Mouse (Mus musculus) liver, adult 2 months (tissue): ENCODE data around the gene Eif2d. TPM values are rescaled to one million over a fixed set of nuclear protein-coding genes. Genes with fewer than 3 reads are reported as not detected.

Experiments
- DNase-seq: peaks from one replicate; pipeline ENCODE4 v3.0.0-alpha.2; 2011; ENCODE audit warnings: low read depth, low spot score; ENCODE audit errors: extremely low read depth
- H3K27ac ChIP-seq: fragments of 200-500 bp; replicated peaks from 2 replicates; pipeline ENCODE4 v1.5.1; 2012; ENCODE audit warnings: low read depth, mild to moderate bottlenecking, control low read depth, inconsistent platforms, low read length; ENCODE audit not compliant: insufficient read depth
- H3K27me3 ChIP-seq: fragments of 200-500 bp; 2 replicates; pipeline ENCODE4 v1.6.1; 2012; ENCODE audit warnings: mild to moderate bottlenecking, moderate library complexity, low read length, inconsistent platforms; ENCODE audit not compliant: control insufficient read depth, insufficient read depth
- H3K36me3 ChIP-seq: fragments of 200-500 bp; 2 replicates; pipeline ENCODE4 v1.6.1; 2012; ENCODE audit warnings: low read length, inconsistent platforms; ENCODE audit not compliant: control insufficient read depth, insufficient read depth
- H3K4me1 ChIP-seq: fragments of 200-500 bp; 2 replicates; pipeline ENCODE4 v1.6.1; 2011; ENCODE audit warnings: low read length; ENCODE audit not compliant: control insufficient read depth, insufficient read depth
- H3K4me3 ChIP-seq: fragments of 200-500 bp; 2 replicates; pipeline ENCODE4 v1.5.1; 2011; ENCODE audit warnings: low read depth, mild to moderate bottlenecking, control low read depth, low read length, moderate library complexity; ENCODE audit not compliant: insufficient read depth
- H3K79me2 ChIP-seq: fragments of 200-500 bp; 2 replicates; pipeline ENCODE4 v1.6.1; 2012; ENCODE audit warnings: inconsistent platforms, mild to moderate bottlenecking, low read length, moderate library complexity; ENCODE audit not compliant: control insufficient read depth, insufficient read depth
- H3K9ac ChIP-seq: fragments of 200-500 bp; 2 replicates; pipeline ENCODE4 v1.6.1; 2012; ENCODE audit warnings: low read depth, mild to moderate bottlenecking, control low read depth, inconsistent platforms, low read length
- CTCF ChIP-seq: fragments of 200-500 bp; IDR thresholded peaks from 2 replicates; pipeline ENCODE4 v1.5.1; 2011; ENCODE audit warnings: low read depth, low read length, control low read depth
- POLR2A ChIP-seq: fragments of 200-500 bp; IDR thresholded peaks from 2 replicates; pipeline ENCODE4 v1.6.1; 2011; ENCODE audit warnings: low read length, control low read depth; ENCODE audit not compliant: insufficient read depth; ENCODE audit errors: extremely low read depth
- WGBS: fragments of 180-500 bp; shearing (Covaris S2); methylation state at CpG from one replicate; pipeline ENCODE4 v1.1.7; 2018; 5-methylcytosine and 5-hydroxymethylcytosine counted together
- polyA plus RNA-seq: library from polyadenylated mRNA; depleted of rRNA; stranded (reverse); fragments of >200 nt; gene quantifications from 2 replicates; pipeline ENCODE4 v1.2.3, GENCODE M21; 2012
- total RNA-seq: library from RNA; depleted of rRNA; stranded (reverse); fragments of >200 nt; gene quantifications from 2 replicates; pipeline ENCODE4 v1.2.3, GENCODE M21; 2014

The Eif2d gene
- total and polyA plus RNA-seq, 2 experiments, result 20.9 to 28.9 TPM

DNA sequence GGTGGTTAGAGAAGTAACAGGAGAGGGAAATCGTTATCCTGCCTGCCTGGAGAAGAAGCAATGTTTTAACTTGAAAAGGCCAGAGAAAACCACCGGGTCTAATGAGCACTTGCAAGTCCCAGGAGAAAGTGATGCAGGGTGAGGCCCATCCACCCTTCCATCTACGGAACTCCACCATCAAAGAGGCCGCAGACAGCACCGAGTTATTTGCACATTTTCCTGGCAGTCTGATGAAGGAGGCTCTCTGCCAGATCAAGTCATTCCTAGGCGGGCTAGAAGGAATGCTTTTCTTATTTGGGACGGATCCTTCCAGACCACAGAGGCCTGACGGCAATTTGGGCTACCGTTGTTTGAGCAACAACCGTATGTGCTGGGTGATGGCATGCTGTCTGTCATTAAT, 47.6 kb downstream of the Eif2d start:
- H3K9ac ChIP-seq, result no peak overlapping the region
- no peaks in the 10 kb centered on the region; the same call in 1 of the 2 replicates for H3K79me2 ChIP-seq
- H3K4me1 ChIP-seq, result peaks cover 8% of the 10 kb centered on the region
- no peak overlapping the region for H3K4me3 ChIP-seq
- H3K27me3 ChIP-seq, result no peaks in the 10 kb centered on the region
- 83% methylated on average over 10 of the region's 10 CpGs for WGBS
- TF ChIP-seq POLR2A, result no peak
- no peak for TF ChIP-seq CTCF
- DNase-seq, result no peak
- no peak overlapping the region for H3K27ac ChIP-seq
- no peaks in the 10 kb centered on the region for H3K36me3 ChIP-seq

DNA sequence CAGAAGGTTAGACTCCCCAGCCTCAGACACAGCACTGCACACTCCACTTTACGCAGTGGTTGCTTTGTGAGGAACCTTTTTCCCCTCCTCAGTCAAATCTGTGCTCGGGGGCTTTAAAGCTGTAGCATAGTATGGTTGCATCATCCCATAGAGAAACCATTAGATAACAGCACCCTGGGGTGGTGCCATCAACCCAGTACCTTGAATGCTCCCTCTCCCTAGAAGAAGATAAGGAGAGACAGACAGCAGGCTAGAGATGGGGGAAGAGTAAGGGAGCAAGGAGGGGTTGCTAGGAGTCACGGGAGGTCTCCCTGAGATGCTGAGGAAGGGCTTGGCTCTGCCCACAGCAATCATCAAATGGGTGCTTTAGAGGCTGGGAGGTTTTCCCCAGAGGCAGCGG, 48.4 kb downstream of the Eif2d start:
- H3K36me3 ChIP-seq, result no peaks in the 10 kb centered on the region
- no peak overlapping the region for H3K4me3 ChIP-seq
- no peaks in the 10 kb centered on the region for H3K27me3 ChIP-seq
- H3K4me1 ChIP-seq, result peaks cover 9% of the 10 kb centered on the region
- 74% methylated on average over 4 of the region's 4 CpGs for WGBS
- no peak overlapping the region for H3K9ac ChIP-seq
- no peak overlapping the region for H3K27ac ChIP-seq
- no peaks in the 10 kb centered on the region; the same call in 1 of the 2 replicates for H3K79me2 ChIP-seq
- TF ChIP-seq CTCF (no peak), POLR2A (no peak)
- no peak for DNase-seq

- no peak for DNase-seq
- Histone ChIP-seq H3K27ac (no peak overlapping the region), H3K79me2 (no peaks in the 10 kb centered on the region; the same call in 1 of the 2 replicates), H3K36me3 (no peaks in the 10 kb centered on the region), H3K4me1 (peaks cover 11% of the 10 kb centered on the region), H3K9ac (no peak overlapping the region), H3K4me3 (no peak overlapping the region), H3K27me3 (no peaks in the 10 kb centered on the region)
- WGBS, result 86% methylated on average over 8 of the region's 8 CpGs
- no peak for TF ChIP-seq CTCF
- no peak for TF ChIP-seq POLR2A
Measured at GRCm38 (mm10) chr1:131204461-131204860, 51.5 kb downstream of the Eif2d start.

DNA sequence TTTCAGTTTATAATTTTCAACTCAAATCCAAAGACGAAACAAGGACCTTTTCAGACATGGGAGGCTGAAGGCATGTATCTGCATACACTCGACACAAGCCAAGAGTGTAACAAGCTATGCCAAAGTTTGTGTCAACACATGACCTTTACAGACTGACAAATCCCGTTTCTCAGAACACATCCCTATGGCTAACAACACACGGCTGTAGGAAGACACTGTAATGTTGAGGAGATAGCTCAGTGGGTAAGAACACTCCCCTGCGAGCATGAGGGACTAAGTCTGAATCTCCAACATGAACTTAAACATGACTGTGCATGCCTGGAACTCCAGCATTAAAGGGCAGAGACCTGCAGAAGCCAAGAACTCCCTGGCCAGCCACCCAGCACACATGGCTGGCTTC, 53.4 kb downstream of the Eif2d start:
- WGBS, result 34% methylated on average over 5 of the region's 5 CpGs
- H3K9ac ChIP-seq, result no peak overlapping the region
- H3K4me1 ChIP-seq, result peaks cover 11% of the 10 kb centered on the region
- no peaks in the 10 kb centered on the region for H3K27me3 ChIP-seq
- H3K27ac ChIP-seq, result peak overlapping the region; percentile 19; the same call in 1 of the 2 replicates
- H3K79me2 ChIP-seq, result no peaks in the 10 kb centered on the region; the same call in 1 of the 2 replicates
- DNase-seq, result peak; percentile 69
- no peak overlapping the region for H3K4me3 ChIP-seq
- no peaks in the 10 kb centered on the region for H3K36me3 ChIP-seq
- TF ChIP-seq POLR2A, result no peak
- TF ChIP-seq CTCF, result no peak

GRCm38 (mm10) chr1:131207531-131207930, 54.5 kb downstream of the Eif2d start:
- Histone ChIP-seq H3K9ac (peak overlapping the region; percentile 2; the same call in 1 of the 2 replicates), H3K27me3 (no peaks in the 10 kb centered on the region), H3K4me1 (peaks cover 11% of the 10 kb centered on the region), H3K79me2 (no peaks in the 10 kb centered on the region; the same call in 1 of the 2 replicates), H3K36me3 (no peaks in the 10 kb centered on the region), H3K27ac (peak overlapping the region; percentile 81), H3K4me3 (no peak overlapping the region)
- peak; percentile 76 for TF ChIP-seq CTCF
- TF ChIP-seq POLR2A, result no peak
- peak; percentile 57 for DNase-seq
- 16% methylated on average over 5 of the region's 5 CpGs for WGBS

DNA sequence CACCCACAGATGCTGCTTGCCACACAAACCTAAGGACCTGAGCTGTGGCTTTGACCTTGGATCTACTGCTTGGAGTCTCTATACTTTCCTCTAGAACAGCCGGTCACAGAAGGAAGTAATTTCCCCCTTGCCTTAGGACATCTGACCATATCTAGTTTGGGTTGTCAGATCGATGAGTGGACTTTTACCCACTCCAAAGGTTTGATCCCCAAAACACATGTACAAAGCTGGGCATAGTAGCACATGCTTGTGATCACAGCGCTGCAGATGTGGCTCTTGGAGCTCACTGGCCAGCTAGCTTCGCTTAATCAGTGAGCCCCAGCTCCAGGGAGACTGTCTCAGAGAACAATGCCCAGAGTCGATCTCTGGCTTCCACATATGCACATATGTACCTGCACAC, 55.1 kb downstream of the Eif2d start:
- H3K27me3 ChIP-seq, result no peaks in the 10 kb centered on the region
- peak overlapping the region; percentile 8 for H3K9ac ChIP-seq
- peaks cover 11% of the 10 kb centered on the region for H3K4me1 ChIP-seq
- H3K36me3 ChIP-seq, result no peaks in the 10 kb centered on the region
- H3K27ac ChIP-seq, result peak overlapping the region; percentile 81
- no peak for TF ChIP-seq CTCF
- TF ChIP-seq POLR2A, result no peak
- H3K4me3 ChIP-seq, result no peak overlapping the region
- H3K79me2 ChIP-seq, result no peaks in the 10 kb centered on the region; the same call in 1 of the 2 replicates
- WGBS, result 43% methylated on average over 5 of the region's 5 CpGs
- DNase-seq, result peak; percentile 93
